Mouse (Mus musculus) neural tube, embryonic 14.5 days (tissue): ENCODE measurements around the gene Tepsin. TPM values are rescaled to one million over a fixed set of nuclear protein-coding genes. Genes with fewer than 3 reads are reported as not detected.

ENCODE experiments used
- ATAC-seq: fragments of 200-750 bp; cut with Nextera tagmentation; 2 replicates; pipeline ENCODE4 v1.8.0; 2017; ENCODE audit warnings: low read depth, mild to moderate bottlenecking, moderate TSS enrichment, moderate library complexity
- H3K27ac ChIP-seq: fragments of 300-500 bp; sonication (generic); 2 replicates; pipeline ENCODE4 v1.5.1; 2014; ENCODE audit warnings: low read depth, mild to moderate bottlenecking, control low read depth, low read length, moderate library complexity, mixed read lengths
- H3K27me3 ChIP-seq: fragments of 300-500 bp; sonication (generic); 2 replicates; pipeline ENCODE4 v1.6.1; 2014; ENCODE audit warnings: low read length; ENCODE audit not compliant: control insufficient read depth, insufficient read depth
- H3K36me3 ChIP-seq: fragments of 300-500 bp; sonication (generic); 2 replicates; pipeline ENCODE4 v1.6.1; 2014; ENCODE audit warnings: low read length, mixed read lengths; ENCODE audit not compliant: control insufficient read depth, insufficient read depth
- H3K4me1 ChIP-seq: fragments of 300-500 bp; sonication (generic); 2 replicates; pipeline ENCODE4 v1.6.1; 2014; ENCODE audit warnings: low read length; ENCODE audit not compliant: control insufficient read depth, insufficient read depth
- H3K4me2 ChIP-seq: fragments of 300-500 bp; sonication (generic); 2 replicates; pipeline ENCODE4 v1.6.1; 2014; ENCODE audit warnings: mild to moderate bottlenecking, low read depth, low read length, control low read depth
- H3K4me3 ChIP-seq: fragments of 300-500 bp; sonication (generic); 2 replicates; pipeline ENCODE4 v1.5.1; 2014; ENCODE audit warnings: low read depth, low read length, control low read depth, mixed read lengths
- H3K9ac ChIP-seq: fragments of 300-500 bp; sonication (generic); replicated peaks from 2 replicates; pipeline ENCODE4 v1.6.1; 2014; ENCODE audit warnings: low read depth, mild to moderate bottlenecking, control low read depth, low read length, mixed read lengths
- H3K9me3 ChIP-seq: fragments of 300-500 bp; sonication (generic); 2 replicates; pipeline ENCODE4 v1.6.1; 2016; ENCODE audit warnings: low read length; ENCODE audit not compliant: control insufficient read depth
- WGBS: fragments of 180-500 bp; shearing (Covaris S2); extraction: QIAGEN DNeasy Blood & Tissue Kit; methylation state at CpG from one replicate; pipeline ENCODE4 v1.1.7; 2014; 5-methylcytosine and 5-hydroxymethylcytosine counted together
- polyA plus RNA-seq: library from polyadenylated mRNA; unstranded; fragments of >200 nt; fragmentation: Nextera tagmentation; extraction: Ambion mirVana; gene quantifications from 2 replicates; pipeline ENCODE4 v1.2.1, GENCODE M21; 2014

Tepsin gene
- polyA plus RNA-seq, 1 experiment from 2014 or later, result 21.1 TPM

DNA sequence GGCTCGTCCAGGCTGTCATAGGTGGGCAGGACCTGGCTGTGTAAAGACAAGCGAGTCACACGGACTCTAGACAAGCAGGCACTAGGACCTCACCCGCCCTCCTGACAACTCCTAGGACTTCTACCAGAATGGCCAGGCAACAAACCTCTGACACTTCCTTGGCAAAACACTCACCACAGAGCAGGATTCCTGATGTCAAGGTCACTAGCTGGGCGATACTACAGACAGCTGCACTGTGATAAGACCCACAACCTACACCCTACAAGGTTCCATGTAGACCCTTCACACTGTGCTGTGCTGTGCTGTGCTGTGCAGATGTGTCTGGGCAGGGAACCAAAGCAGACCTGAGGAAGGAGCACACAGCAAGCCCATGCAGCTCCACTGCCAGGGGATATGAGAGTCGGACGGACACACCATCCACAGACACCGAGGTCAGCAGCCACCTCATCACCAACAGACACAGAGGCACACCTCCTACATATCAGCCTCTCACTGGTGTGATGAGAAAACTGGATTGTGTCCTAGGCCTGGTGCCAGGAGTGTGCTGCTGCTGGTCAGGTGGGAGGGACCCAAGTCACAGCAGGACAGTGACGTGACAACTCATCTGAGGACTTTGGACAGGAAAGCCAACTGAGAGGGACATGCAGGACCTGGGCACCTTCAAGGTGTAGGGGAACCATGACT lies 36.5 kb upstream of the Tepsin start:
- H3K27ac ChIP-seq, result no peak overlapping the region
- no peak overlapping the region for H3K9ac ChIP-seq
- no peaks in the 10 kb centered on the region for H3K9me3 ChIP-seq
- 94% methylated on average over 9 of the region's 9 CpGs for WGBS
- no peak overlapping the region for H3K4me3 ChIP-seq
- H3K36me3 ChIP-seq, result peaks cover 6% of the 10 kb centered on the region; the same call in 1 of the 2 replicates
- H3K27me3 ChIP-seq, result no peaks in the 10 kb centered on the region
- ATAC-seq, result no peak
- no peak overlapping the region for H3K4me2 ChIP-seq
- peaks cover 3% of the 10 kb centered on the region; the same call in 1 of the 2 replicates for H3K4me1 ChIP-seq

- H3K4me1 ChIP-seq, result peaks cover 3% of the 10 kb centered on the region; the same call in 1 of the 2 replicates
- peaks cover 6% of the 10 kb centered on the region; the same call in 1 of the 2 replicates for H3K36me3 ChIP-seq
- WGBS, result 96% methylated on average over 5 of the region's 5 CpGs
- ATAC-seq, result no peak
- H3K4me3 ChIP-seq, result no peak overlapping the region
- H3K27me3 ChIP-seq, result no peaks in the 10 kb centered on the region
- no peak overlapping the region for H3K4me2 ChIP-seq
- no peak overlapping the region for H3K9ac ChIP-seq
- H3K27ac ChIP-seq, result no peak overlapping the region
- H3K9me3 ChIP-seq, result no peaks in the 10 kb centered on the region
These were observed 35.6 kb upstream of the Tepsin start for GRCm38 (mm10) chr11:120134148-120134547.

DNA sequence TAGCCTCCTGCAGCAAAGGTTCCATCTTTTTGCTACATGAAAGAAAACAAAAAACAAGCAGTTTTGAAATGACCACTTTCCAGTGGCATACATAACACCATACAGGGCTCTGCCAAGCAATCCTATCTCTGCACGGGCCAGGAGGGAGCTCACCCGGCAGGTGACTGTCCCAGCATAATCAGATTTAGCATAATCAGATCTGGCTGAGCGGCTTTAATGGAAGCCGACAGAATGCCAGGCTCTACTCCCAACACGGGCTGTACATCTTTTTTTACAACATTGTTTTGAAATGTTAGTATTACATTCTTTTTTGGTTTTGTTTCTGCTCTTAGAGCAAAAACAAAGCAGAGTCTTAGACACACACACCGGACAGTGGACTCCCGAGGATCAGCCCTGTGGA lies 30.8 kb upstream of the Tepsin start:
- H3K9me3 ChIP-seq, result no peaks in the 10 kb centered on the region
- H3K36me3 ChIP-seq, result peaks cover 26% of the 10 kb centered on the region; the same call in 1 of the 2 replicates
- no peak for ATAC-seq
- no peak overlapping the region for H3K27ac ChIP-seq
- no peaks in the 10 kb centered on the region for H3K27me3 ChIP-seq
- H3K9ac ChIP-seq, result no peak overlapping the region
- no peaks in the 10 kb centered on the region for H3K4me1 ChIP-seq
- H3K4me3 ChIP-seq, result no peak overlapping the region
- WGBS, result 78% methylated on average over 7 of the region's 7 CpGs
- H3K4me2 ChIP-seq, result no peak overlapping the region

DNA sequence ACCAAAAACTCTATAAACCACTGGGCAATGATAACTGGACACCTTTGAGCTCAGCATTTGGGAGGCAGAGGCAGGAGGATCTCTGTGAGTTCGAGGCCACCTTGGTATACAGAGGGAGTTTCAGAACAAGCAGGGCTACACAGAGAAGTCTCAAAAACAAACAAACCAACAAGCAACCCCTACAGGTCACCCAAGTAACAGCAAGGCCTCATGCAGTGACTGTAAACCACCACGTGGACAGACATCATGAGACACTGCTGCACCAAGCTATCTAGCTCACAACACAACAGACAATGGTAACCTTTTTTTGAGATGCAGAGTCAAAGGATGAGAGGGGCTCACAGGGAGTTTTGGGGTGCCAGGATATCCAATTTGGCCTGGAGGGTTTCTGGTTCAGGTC lies 28.3 kb upstream of the Tepsin start:
- Histone ChIP-seq H3K27ac (no peak overlapping the region), H3K9ac (no peak overlapping the region), H3K36me3 (peaks cover 21% of the 10 kb centered on the region; the same call in 1 of the 2 replicates)

DNA sequence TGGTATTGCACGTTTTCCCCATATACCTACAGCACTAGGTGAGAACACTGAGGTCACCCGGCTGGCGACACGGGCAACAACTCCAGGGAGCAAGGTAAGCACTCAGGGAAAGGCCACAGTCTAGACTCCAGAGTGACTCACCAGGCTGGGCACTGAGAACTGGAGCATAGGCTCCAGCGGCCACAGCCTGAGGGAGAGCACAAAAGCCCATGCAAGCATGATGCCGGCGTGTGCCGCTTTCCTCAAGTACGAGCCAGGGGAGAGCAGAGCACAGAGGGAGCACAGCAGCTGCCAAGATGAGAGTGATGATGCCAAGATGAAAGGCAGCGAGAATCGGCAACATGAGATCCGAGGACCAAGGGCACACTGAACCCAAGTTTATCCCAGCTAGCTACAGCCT lies 23.6 kb upstream of the Tepsin start:
- no peak for ATAC-seq
- Histone ChIP-seq H3K4me2 (no peak overlapping the region), H3K27me3 (no peaks in the 10 kb centered on the region)

More for the DNA sequence above, 28.3 kb upstream of the Tepsin start:
- no peak overlapping the region for H3K4me3 ChIP-seq
- no peaks in the 10 kb centered on the region for H3K27me3 ChIP-seq
- WGBS, result 92% methylated on average over 2 of the region's 2 CpGs
- H3K4me2 ChIP-seq, result no peak overlapping the region
- no peak for ATAC-seq
- no peaks in the 10 kb centered on the region for H3K9me3 ChIP-seq
- H3K4me1 ChIP-seq, result no peaks in the 10 kb centered on the region

DNA sequence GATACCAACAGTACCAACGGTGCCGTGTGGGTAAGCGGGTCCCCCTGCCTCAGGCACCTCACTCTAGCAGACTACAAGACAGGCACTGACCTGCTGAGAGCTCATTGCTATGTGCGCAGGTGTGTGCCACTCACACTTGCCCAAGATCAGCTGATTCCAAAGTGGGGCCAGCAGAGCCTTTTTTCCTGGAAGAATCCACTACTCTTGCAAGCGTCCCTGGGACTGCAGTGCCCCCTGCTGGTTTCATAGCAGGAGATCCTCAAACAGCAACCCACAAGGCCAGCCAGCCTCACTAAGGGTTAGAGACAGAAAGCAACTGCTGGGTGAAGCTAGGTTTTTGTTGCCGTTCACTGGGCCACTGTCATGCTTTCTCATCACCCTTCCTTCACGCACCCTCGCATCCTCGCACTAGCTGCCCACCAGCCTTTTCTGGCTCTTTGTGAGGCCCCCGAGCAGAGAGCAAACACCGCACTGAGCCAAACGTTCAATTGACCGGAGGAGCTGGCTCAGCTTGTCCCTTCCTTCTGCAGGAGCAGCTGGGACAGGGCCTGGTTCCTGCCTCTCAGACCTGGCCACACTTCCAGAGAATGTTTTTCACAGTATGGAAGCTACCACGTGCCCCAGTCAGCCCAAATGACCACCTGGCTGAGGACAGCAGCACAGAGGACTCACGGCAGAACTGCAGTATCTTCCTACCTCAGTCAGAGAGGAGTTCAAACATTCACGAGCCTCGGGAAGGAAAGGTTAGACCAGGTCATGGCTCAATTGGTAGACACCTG lies 22.3 kb upstream of the Tepsin start:
- peaks cover 7% of the 10 kb centered on the region; the same call in 1 of the 2 replicates for H3K4me1 ChIP-seq
- ATAC-seq, result 0 out of 2 replicates have a peak, but pooled peaks have one; percentile 28
- peaks cover 2% of the 10 kb centered on the region; the same call in 1 of the 2 replicates for H3K36me3 ChIP-seq
- H3K27ac ChIP-seq, result 0 out of 2 replicates have a peak overlapping the region, but pooled peaks have one; percentile 22
- H3K4me2 ChIP-seq, result no peak overlapping the region
- no peaks in the 10 kb centered on the region for H3K9me3 ChIP-seq
- H3K27me3 ChIP-seq, result no peaks in the 10 kb centered on the region
- no peak overlapping the region for H3K4me3 ChIP-seq
- WGBS, result 87% methylated on average over 17 of the region's 17 CpGs
- H3K9ac ChIP-seq, result no peak overlapping the region

More for the DNA sequence above, 23.6 kb upstream of the Tepsin start:
- Histone ChIP-seq H3K9ac (no peak overlapping the region), H3K4me3 (no peak overlapping the region), H3K9me3 (no peaks in the 10 kb centered on the region), H3K27ac (no peak overlapping the region), H3K4me1 (peaks cover 7% of the 10 kb centered on the region; the same call in 1 of the 2 replicates), H3K36me3 (peaks cover 6% of the 10 kb centered on the region; the same call in 1 of the 2 replicates)
- 86% methylated on average over 12 of the region's 12 CpGs for WGBS

GRCm38 (mm10) chr11:120119936-120120541 lies 21.5 kb upstream of the Tepsin start:
- H3K27ac ChIP-seq, result peak overlapping the region; percentile 52; the same call in 1 of the 2 replicates
- 60% methylated on average over 10 of the region's 10 CpGs for WGBS
- H3K4me2 ChIP-seq, result no peak overlapping the region
- H3K36me3 ChIP-seq, result no peaks in the 10 kb centered on the region
- H3K9me3 ChIP-seq, result no peaks in the 10 kb centered on the region
- H3K9ac ChIP-seq, result no peak overlapping the region
- H3K27me3 ChIP-seq, result no peaks in the 10 kb centered on the region
- H3K4me1 ChIP-seq, result peaks cover 7% of the 10 kb centered on the region; the same call in 1 of the 2 replicates
- H3K4me3 ChIP-seq, result no peak overlapping the region
- ATAC-seq, result no peak

GRCm38 (mm10) chr11:120119108-120119507 lies 20.6 kb upstream of the Tepsin start:
- ATAC-seq, result no peak
- Histone ChIP-seq H3K4me2 (no peak overlapping the region), H3K9ac (no peak overlapping the region), H3K27ac (no peak overlapping the region), H3K4me1 (peaks cover 7% of the 10 kb centered on the region; the same call in 1 of the 2 replicates), H3K27me3 (no peaks in the 10 kb centered on the region), H3K4me3 (no peak overlapping the region), H3K9me3 (no peaks in the 10 kb centered on the region), H3K36me3 (no peaks in the 10 kb centered on the region)
- WGBS, result 96% methylated on average over 7 of the region's 7 CpGs
